Mouse (Mus musculus) activated CD4-positive, CD25-positive, alpha-beta regulatory T cell, adult 4 months (primary cell): ENCODE data around the gene Gtf2ird1. TPM values are rescaled to one million over a fixed set of nuclear protein-coding genes. Genes with fewer than 3 reads are reported as not detected.

ENCODE experiments used
- ATAC-seq: one replicate; pipeline ENCODE4 v1.8.0; 2017
- polyA plus RNA-seq, 2 experiments: library from polyadenylated mRNA; unstranded; fragments of 100-300 nt; shearing (Covaris generic); gene quantifications; one replicate each; pipeline ENCODE4 v1.2.1; 2017

Gene Gtf2ird1
- polyA plus RNA-seq, 2 experiments from 2014 or later, result 7.5 to 7.9 TPM

DNA sequence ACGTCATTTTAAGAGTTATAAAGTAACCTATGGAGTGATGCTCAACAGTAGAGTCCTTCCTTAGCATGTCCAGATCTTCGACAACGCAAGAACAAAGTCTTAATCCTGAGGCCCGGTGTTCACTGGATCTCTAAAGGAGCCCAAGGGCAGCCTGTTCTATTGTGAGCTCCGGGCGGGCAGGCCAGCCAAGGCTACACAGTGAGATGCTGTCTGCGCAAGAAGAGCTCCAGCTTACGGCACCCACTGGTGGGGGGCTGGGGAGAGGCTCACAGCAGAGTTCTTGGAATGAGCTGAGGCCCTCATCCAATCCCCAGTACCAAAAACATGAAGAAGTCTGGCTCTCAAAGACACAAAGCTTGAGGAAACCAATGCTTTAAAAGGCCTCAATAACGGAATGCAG is 146.3 kb downstream of the Gtf2ird1 start:
- ATAC-seq, result no peak

- ATAC-seq, result no peak
Observed at GRCm38 (mm10) chr5:134309345-134309744, 147.2 kb downstream of the Gtf2ird1 start.

Other genes with a start within 250 kb of the Gtf2ird1 start
- 10 to 100 TPM; 12.4 to 15.2 TPM for gene Ncf1, start 227.1 kb downstream of the Gtf2ird1 start, polyA plus RNA-seq
- 10 to 100 TPM; 71.1 to 90.5 TPM for gene Gtf2i, start 142.0 kb downstream of the Gtf2ird1 start, polyA plus RNA-seq
- gene Clip2, start 95.7 kb upstream of the Gtf2ird1 start, polyA plus RNA-seq, result 1 to 10 TPM in 1 of 2 experiments, under 1 TPM in 1; 0.30 to 1.1 TPM
- gene Syna, start 103.5 kb upstream of the Gtf2ird1 start, polyA plus RNA-seq, result under 1 TPM in 1 of 2 experiments, not detected in 1; 0.43 TPM
- 100 to 1,000 TPM; 129 to 149 TPM for gene Rfc2, start 124.7 kb upstream of the Gtf2ird1 start, polyA plus RNA-seq
- gene Lat2, start 158.3 kb upstream of the Gtf2ird1 start, polyA plus RNA-seq, result 1 to 10 TPM; 3.8 to 5.4 TPM
- 100 to 1,000 TPM; 112 to 143 TPM for gene Eif4h, start 182.8 kb upstream of the Gtf2ird1 start, polyA plus RNA-seq
- gene Limk1, start 231.9 kb upstream of the Gtf2ird1 start, polyA plus RNA-seq, result 1 to 10 TPM; 3.8 to 4.2 TPM